Mouse (Mus musculus) hindbrain, embryonic 15.5 days (tissue): ENCODE measurements at regions not wholly inside any gene's neighbourhood (a gene's known extent, or its start where the extent isn't known, plus 50 kb on each side); places are given as distances from the start of the nearest gene placed in this dataset.

Experiments
- ATAC-seq: fragments of 200-750 bp; cut with Nextera tagmentation; 2 replicates; pipeline ENCODE4 v1.8.0; 2017; ENCODE audit warnings: low read depth, moderate number of reproducible peaks, moderate TSS enrichment; ENCODE audit not compliant: low FRiP score
- H3K27ac ChIP-seq: fragments of 300-500 bp; sonication (generic); replicated peaks from 2 replicates; pipeline ENCODE4 v1.5.1; 2015; ENCODE audit warnings: mild to moderate bottlenecking, inconsistent platforms
- H3K27me3 ChIP-seq: fragments of 300-500 bp; sonication (generic); 2 replicates; pipeline ENCODE4 v1.6.1; 2015; ENCODE audit warnings: control low read depth, inconsistent platforms
- H3K36me3 ChIP-seq: fragments of 300-500 bp; sonication (generic); 2 replicates; pipeline ENCODE4 v1.6.1; 2015; ENCODE audit warnings: control low read depth, inconsistent platforms
- H3K4me1 ChIP-seq: fragments of 300-500 bp; sonication (generic); replicated peaks from 2 replicates; pipeline ENCODE4 v1.6.1; 2015; ENCODE audit warnings: control low read depth, inconsistent platforms
- H3K4me2 ChIP-seq: fragments of 300-500 bp; sonication (generic); 2 replicates; pipeline ENCODE4 v1.6.1; 2015; ENCODE audit warnings: moderate library complexity, mild to moderate bottlenecking, inconsistent platforms
- H3K4me3 ChIP-seq: fragments of 300-500 bp; sonication (generic); 2 replicates; pipeline ENCODE4 v1.5.1; 2015; ENCODE audit warnings: mild to moderate bottlenecking, inconsistent platforms
- H3K9ac ChIP-seq: fragments of 300-500 bp; sonication (generic); 2 replicates; pipeline ENCODE4 v1.6.1; 2015; ENCODE audit warnings: inconsistent platforms
- H3K9me3 ChIP-seq: fragments of 300-500 bp; sonication (generic); 2 replicates; pipeline ENCODE4 v1.6.1; 2016; ENCODE audit warnings: control low read depth, inconsistent platforms
- WGBS: fragments of 180-500 bp; shearing (Covaris S2); methylation state at CpG from one replicate; pipeline ENCODE4 v1.1.7; 2015; 5-methylcytosine and 5-hydroxymethylcytosine counted together

GRCm38 (mm10) chr13:82849037-82849436 lies 654.8 kb upstream of the Mef2c start:
- no peak for ATAC-seq
- H3K4me3 ChIP-seq: no peak overlapping the region

DNA sequence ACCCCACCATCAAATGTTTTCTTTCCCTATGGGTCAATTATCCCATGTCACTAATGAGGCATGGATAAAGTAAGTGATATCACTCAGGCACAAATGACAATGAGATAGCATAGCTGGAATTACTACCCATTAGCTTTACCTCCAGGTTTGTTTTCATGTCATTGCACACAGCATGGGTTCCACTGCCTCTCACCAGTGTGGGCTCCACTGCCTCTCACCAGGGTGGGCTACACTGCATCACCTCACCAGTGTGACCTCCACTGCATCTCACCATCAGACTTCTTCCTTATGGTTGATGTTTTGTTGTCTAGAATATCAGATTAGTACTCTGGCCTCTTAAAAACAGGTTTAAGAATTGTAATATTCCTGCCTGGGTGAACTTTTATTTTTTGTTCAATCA lies 634.0 kb upstream of the Mef2c start:
- Histone ChIP-seq H3K36me3 (no peaks in the 10 kb centered on the region), H3K9me3 (no peaks in the 10 kb centered on the region), H3K9ac (no peak overlapping the region), H3K4me3 (no peak overlapping the region), H3K27me3 (no peaks in the 10 kb centered on the region), H3K27ac (no peak overlapping the region), H3K4me2 (no peak overlapping the region), H3K4me1 (no peaks in the 10 kb centered on the region)
- no peak for ATAC-seq

More at GRCm38 (mm10) chr13:82849037-82849436, 654.8 kb upstream of the Mef2c start:
- Histone ChIP-seq H3K4me2 (no peak overlapping the region), H3K27ac (no peak overlapping the region), H3K36me3 (no peaks in the 10 kb centered on the region), H3K9me3 (no peaks in the 10 kb centered on the region), H3K27me3 (no peaks in the 10 kb centered on the region), H3K4me1 (no peaks in the 10 kb centered on the region), H3K9ac (no peak overlapping the region)
- WGBS: 74% methylated on average over 3 of the region's 3 CpGs

DNA sequence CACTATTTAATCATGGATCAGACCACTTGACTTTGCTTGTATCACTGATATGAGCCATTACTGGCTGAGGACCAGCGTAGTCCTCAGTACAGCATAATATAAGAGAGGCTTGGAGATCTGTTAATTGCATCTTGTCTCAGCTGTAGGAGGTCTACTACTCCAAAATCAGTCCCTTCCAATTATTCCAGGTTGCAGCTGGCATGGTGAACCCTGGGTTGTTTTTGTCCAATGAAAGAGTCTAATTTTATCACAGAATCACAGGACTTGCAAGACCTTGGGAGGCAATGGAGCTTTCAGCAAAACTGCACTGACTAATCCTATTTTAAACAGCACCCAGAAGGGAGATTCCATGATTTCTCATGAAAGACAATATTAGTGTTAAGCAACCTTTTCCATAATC lies 629.7 kb upstream of the Mef2c start:
- Histone ChIP-seq H3K9ac (no peak overlapping the region), H3K4me2 (no peak overlapping the region), H3K4me1 (no peaks in the 10 kb centered on the region), H3K27ac (no peak overlapping the region), H3K27me3 (no peaks in the 10 kb centered on the region), H3K4me3 (no peak overlapping the region), H3K9me3 (no peaks in the 10 kb centered on the region), H3K36me3 (no peaks in the 10 kb centered on the region)
- WGBS: 88% methylated on average over 1 of the region's 1 CpGs
- ATAC-seq: no peak

GRCm38 (mm10) chr13:82883368-82883767 lies 620.5 kb upstream of the Mef2c start:
- no peak for ATAC-seq
- H3K36me3 ChIP-seq: no peaks in the 10 kb centered on the region

DNA sequence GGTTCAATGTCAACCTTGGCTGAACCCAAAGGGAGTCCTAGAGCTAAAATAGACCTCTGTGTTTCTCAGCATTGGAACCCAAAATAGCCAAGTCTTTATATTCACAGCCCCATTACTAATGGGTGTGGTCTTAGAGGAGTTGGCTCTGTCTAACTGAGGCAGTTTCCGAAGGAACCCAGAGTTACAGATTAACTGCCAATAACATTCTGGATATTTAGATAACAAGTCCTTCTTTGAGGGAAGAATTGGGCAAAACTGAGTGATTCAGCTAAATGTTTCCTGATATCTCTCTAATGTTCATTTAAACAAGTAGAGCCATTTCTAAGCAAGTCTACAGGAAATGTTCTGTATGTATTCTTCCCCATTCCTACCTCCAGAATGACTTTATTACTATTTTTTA lies 615.1 kb upstream of the Mef2c start:
- Histone ChIP-seq H3K36me3 (no peaks in the 10 kb centered on the region), H3K9me3 (no peaks in the 10 kb centered on the region), H3K27ac (no peak overlapping the region), H3K4me1 (no peaks in the 10 kb centered on the region), H3K27me3 (no peaks in the 10 kb centered on the region), H3K4me3 (no peak overlapping the region), H3K9ac (no peak overlapping the region), H3K4me2 (no peak overlapping the region)
- ATAC-seq: no peak
- WGBS: 100% methylated on average over 1 of the region's 1 CpGs

More at GRCm38 (mm10) chr13:82883368-82883767, 620.5 kb upstream of the Mef2c start:
- no peaks in the 10 kb centered on the region for H3K4me1 ChIP-seq
- H3K4me2 ChIP-seq: no peak overlapping the region
- no peak overlapping the region for H3K9ac ChIP-seq
- H3K9me3 ChIP-seq: no peaks in the 10 kb centered on the region
- H3K27me3 ChIP-seq: no peaks in the 10 kb centered on the region
- H3K27ac ChIP-seq: no peak overlapping the region
- no peak overlapping the region for H3K4me3 ChIP-seq

GRCm38 (mm10) chr13:82892731-82893130 lies 611.1 kb upstream of the Mef2c start:
- H3K9me3 ChIP-seq: no peaks in the 10 kb centered on the region
- H3K27me3 ChIP-seq: no peaks in the 10 kb centered on the region
- H3K27ac ChIP-seq: no peak overlapping the region
- no peak overlapping the region for H3K9ac ChIP-seq
- no peaks in the 10 kb centered on the region for H3K36me3 ChIP-seq
- no peak for ATAC-seq
- H3K4me3 ChIP-seq: no peak overlapping the region
- no peak overlapping the region for H3K4me2 ChIP-seq
- 68% methylated on average over 2 of the region's 2 CpGs for WGBS
- no peaks in the 10 kb centered on the region for H3K4me1 ChIP-seq

DNA sequence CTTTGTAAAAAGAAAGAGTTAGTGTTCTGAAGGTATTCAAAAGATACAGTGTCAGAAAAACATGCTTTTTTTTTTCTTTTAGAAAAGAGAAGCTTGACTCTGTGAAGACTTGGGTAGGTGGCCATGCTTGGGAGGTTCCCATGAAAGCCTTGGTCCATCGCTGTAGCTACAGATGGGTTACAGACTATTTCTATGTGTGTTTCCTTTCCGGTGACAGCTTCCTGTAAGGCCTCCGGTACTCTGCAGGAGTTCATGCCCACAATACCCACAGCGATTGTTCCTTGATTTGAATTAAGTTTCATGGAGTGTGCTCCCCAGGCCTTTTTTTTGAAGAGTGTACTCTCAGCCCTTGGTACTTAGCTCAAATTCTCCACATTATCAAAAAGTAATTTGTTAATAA lies 604.1 kb upstream of the Mef2c start:
- Histone ChIP-seq H3K9ac (no peak overlapping the region), H3K27ac (no peak overlapping the region), H3K9me3 (no peaks in the 10 kb centered on the region), H3K4me1 (no peaks in the 10 kb centered on the region), H3K4me2 (no peak overlapping the region), H3K4me3 (no peak overlapping the region), H3K36me3 (no peaks in the 10 kb centered on the region), H3K27me3 (no peaks in the 10 kb centered on the region)
- no peak for ATAC-seq
- WGBS: 58% methylated on average over 4 of the region's 4 CpGs

DNA sequence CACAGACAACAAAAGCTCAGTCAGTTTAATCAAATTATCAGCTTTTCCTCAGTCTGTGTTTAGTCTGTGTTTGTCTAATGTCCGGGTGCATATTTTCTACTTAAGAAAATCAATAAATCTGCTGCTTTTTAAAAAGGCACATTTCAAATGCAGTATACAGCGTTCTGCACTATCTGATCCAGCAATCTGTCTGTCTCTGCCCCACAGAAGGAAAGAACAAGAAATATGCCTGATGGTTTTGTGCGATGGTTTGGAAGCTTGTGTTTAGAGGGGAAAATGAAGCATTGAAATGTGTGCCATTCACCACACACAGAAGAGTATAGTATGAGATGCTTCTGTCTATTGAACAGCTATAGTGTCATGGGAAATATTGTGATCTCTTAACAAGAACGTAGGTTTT lies 601.7 kb upstream of the Mef2c start:
- no peak overlapping the region for H3K9ac ChIP-seq
- H3K9me3 ChIP-seq: no peaks in the 10 kb centered on the region
- no peaks in the 10 kb centered on the region for H3K36me3 ChIP-seq
- no peak overlapping the region for H3K27ac ChIP-seq
- H3K27me3 ChIP-seq: no peaks in the 10 kb centered on the region
- ATAC-seq: no peak
- no peak overlapping the region for H3K4me3 ChIP-seq
- H3K4me2 ChIP-seq: no peak overlapping the region
- H3K4me1 ChIP-seq: no peaks in the 10 kb centered on the region
- 72% methylated on average over 4 of the region's 4 CpGs for WGBS

DNA sequence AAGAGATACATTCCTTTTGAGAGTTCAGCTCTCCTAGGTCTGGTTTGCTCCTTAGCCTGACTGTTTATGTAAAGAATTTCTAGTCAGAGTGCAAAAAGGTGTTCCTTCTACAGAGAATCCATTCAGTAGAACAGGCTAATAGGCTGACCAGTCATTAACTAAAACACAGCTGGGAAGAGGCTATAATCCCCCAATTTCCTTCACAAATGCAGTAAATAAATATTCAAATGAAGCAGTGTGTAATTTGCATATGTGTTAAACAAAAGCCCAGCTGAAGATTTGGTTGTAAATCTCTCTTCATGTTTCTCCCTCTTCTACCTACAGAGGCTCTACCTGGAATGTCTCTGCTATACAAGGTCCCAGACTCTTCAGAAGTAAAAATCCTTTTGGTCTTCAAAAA lies 600.2 kb upstream of the Mef2c start:
- H3K9ac ChIP-seq: no peak overlapping the region
- no peak overlapping the region for H3K4me3 ChIP-seq
- no peaks in the 10 kb centered on the region for H3K4me1 ChIP-seq
- H3K27me3 ChIP-seq: no peaks in the 10 kb centered on the region
- no peak overlapping the region for H3K4me2 ChIP-seq
- no peaks in the 10 kb centered on the region for H3K9me3 ChIP-seq
- no peaks in the 10 kb centered on the region for H3K36me3 ChIP-seq
- no peak overlapping the region for H3K27ac ChIP-seq
- no peak for ATAC-seq

DNA sequence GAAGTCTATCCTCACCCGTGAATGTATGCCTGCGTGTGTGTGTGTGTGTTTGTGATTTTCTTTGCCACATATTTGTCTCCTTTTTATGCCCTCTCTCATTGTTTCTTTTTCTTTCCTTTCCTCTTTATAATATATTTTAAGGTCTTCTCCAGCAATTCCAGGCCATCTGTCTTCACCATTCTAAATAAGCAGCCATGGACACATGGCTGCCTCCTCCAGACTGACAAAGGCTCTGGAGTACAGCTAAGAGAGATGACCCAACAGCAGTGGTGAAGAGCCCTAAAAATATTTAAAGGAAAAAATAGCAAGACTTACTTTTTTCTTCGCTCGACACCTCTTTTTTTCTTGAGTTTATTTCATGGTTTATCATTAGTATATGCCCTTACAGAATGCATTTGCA lies 596.1 kb upstream of the Mef2c start:
- WGBS: 95% methylated on average over 4 of the region's 4 CpGs
- Histone ChIP-seq H3K27ac (no peak overlapping the region), H3K36me3 (no peaks in the 10 kb centered on the region), H3K4me3 (no peak overlapping the region), H3K4me1 (no peaks in the 10 kb centered on the region), H3K4me2 (no peak overlapping the region), H3K9me3 (no peaks in the 10 kb centered on the region), H3K9ac (no peak overlapping the region), H3K27me3 (no peaks in the 10 kb centered on the region)
- ATAC-seq: no peak

GRCm38 (mm10) chr13:82909151-82909550 lies 594.7 kb upstream of the Mef2c start:
- Histone ChIP-seq H3K9me3 (no peaks in the 10 kb centered on the region), H3K27me3 (no peaks in the 10 kb centered on the region), H3K4me3 (no peak overlapping the region), H3K9ac (no peak overlapping the region), H3K27ac (no peak overlapping the region), H3K4me1 (no peaks in the 10 kb centered on the region), H3K4me2 (no peak overlapping the region), H3K36me3 (no peaks in the 10 kb centered on the region)
- 87% methylated on average over 4 of the region's 4 CpGs for WGBS
- no peak for ATAC-seq

GRCm38 (mm10) chr13:82912859-82913258 lies 591.0 kb upstream of the Mef2c start:
- WGBS: 79% methylated on average over 8 of the region's 8 CpGs
- ATAC-seq: no peak
- H3K27ac ChIP-seq: 0 out of 2 replicates have a peak overlapping the region, but pooled peaks have one; percentile 30
- no peak overlapping the region for H3K4me2 ChIP-seq
- no peaks in the 10 kb centered on the region for H3K36me3 ChIP-seq
- no peaks in the 10 kb centered on the region for H3K9me3 ChIP-seq
- no peaks in the 10 kb centered on the region for H3K27me3 ChIP-seq
- no peaks in the 10 kb centered on the region for H3K4me1 ChIP-seq
- no peak overlapping the region for H3K9ac ChIP-seq
- H3K4me3 ChIP-seq: no peak overlapping the region

GRCm38 (mm10) chr13:82915194-82915593 lies 588.6 kb upstream of the Mef2c start:
- 92% methylated on average over 4 of the region's 4 CpGs for WGBS
- ATAC-seq: no peak

More at GRCm38 (mm10) chr13:82915194-82915593, 588.6 kb upstream of the Mef2c start:
- Histone ChIP-seq H3K4me1 (no peaks in the 10 kb centered on the region), H3K4me2 (no peak overlapping the region), H3K4me3 (no peak overlapping the region), H3K9me3 (no peaks in the 10 kb centered on the region), H3K36me3 (no peaks in the 10 kb centered on the region), H3K27me3 (no peaks in the 10 kb centered on the region), H3K9ac (no peak overlapping the region), H3K27ac (no peak overlapping the region)
